Mouse (Mus musculus): Measurements from ENCODE around the gene Ddx39b.
"Not testable (repeated sequence)": the region's sequence is repeated elsewhere in the genome, so short reads cannot be mapped to it uniquely, and the experiment has no call there.

The Ddx39b gene

GRCm38 (mm10) chr17:35263523-35263883 lies 22.0 kb downstream of the Ddx39b start:
- DNase-seq, result no peak

DNA sequence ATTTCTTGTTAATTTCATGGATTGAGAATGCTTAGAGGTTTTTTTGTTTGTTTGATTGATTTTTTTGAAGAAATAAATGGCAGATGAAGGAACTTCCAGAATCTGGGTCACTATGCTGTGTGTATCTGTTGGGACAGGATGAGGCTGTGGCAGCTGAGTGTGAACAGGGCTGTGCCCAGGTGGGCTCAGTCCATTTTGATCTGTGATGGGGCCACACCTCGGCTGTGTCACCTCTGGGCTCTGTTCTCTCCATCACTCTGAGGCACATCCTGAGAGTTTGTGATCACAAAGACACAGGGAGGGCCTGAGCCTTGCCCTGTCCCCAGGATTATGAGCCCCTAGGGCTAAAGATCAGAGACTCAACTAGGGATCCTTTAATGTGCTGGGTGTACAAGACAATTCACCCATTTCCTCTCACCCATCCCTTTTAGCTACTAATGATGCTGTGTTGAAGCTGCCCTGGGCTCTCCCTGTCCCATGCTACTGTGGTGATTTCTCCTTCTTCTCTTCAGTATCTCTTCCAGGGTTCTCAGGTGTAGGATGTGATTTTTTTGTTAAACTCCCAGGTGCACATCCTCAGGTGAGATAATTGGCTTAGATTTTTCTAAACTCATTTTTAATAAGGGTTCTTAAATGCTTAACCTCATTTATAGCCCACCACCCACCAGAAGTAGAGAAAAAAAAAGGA lies 26.0 kb downstream of the Ddx39b start:
- DNase-seq, result no peak

- no peak for DNase-seq
Measured at GRCm38 (mm10) chr17:35269653-35270347, 28.3 kb downstream of the Ddx39b start.

- DNase-seq, result no peak
Measured at GRCm38 (mm10) chr17:35272249-35272648, 30.7 kb downstream of the Ddx39b start.

DNA sequence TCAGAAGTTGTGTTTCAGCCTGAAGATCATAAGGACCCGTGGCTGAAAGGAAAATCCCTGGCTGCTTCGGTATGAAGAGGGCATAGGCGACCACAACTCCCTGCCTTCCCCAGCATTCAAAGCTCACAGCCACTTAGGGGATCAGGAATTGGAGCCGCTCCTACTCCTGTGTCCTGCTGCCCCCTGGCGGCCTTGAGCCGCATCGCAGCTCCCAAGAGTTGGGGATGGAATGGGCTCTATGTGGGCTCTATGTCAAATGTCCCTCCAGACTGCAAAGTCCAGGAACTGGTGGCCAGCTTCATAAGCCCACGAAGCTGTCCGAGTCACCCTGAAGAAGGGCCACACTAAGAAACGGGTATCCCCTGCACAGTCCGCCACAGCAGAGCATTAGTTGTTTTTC lies 33.2 kb downstream of the Ddx39b start:
- DNase-seq, result peak; percentile 94

DNA sequence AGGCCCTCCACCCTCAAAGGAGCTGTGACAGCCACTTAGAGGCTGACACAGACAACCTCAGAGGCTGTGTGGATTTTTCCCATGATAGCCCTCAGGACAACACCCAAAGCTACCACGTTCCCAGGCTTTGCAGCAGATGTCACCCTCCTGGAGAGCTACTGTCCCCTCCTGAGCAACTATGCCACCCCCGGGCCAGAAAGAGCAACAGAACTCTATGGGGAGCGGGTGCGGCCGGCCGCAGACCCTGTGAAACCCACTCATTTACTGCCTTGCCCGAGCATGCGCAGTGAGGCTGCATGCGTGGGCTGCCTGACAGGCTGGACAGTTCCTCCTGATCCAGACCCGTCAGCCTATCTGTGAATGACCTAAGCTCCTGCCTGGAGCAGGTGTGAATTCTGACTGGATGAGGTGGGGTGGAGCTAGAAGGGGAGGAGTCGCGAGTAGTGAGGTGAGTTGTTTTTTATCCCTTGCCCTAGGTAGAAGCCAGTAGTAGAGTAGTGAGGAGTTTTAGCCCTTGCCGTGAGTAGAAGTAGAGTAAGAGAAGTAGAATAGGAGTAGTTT lies 34.8 kb downstream of the Ddx39b start:
- no peak for DNase-seq

GRCm38 (mm10) chr17:35278049-35278448 lies 36.5 kb downstream of the Ddx39b start:
- no peak for DNase-seq

DNA sequence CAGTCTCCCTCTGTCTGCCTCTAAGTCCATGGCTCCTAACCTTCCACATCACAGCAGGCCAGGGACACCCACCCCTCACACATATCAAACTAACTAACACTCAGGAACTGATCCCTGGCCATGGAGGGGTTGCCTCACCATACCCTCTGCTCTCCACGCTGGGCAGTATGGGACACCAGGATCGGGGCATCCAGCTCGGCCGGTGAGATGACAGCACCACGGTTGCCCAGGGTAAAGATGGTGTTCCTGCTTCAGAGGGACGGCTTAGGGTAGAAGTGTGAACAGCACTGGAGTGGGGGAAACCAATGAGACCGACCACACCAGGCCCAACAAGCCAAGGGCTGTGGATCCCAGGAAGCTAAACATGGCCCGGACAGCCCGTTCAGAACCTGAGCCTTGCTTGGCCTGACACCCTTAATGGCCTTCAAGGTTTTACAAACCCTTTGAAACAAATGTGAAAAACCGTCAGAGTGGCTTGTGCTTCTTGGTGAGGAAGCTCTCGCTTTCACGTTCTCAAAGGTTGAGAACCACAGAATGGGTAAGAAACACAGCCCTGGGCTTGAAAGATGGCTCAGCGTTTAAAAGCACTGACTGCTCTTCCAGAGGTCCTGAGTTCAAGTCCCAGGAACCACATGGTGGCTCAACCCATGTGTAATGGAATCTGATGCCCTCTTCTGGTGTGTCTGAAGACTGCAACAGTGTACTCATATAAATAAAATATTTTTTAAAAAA lies 37.6 kb downstream of the Ddx39b start:
- no peak for DNase-seq

DNA sequence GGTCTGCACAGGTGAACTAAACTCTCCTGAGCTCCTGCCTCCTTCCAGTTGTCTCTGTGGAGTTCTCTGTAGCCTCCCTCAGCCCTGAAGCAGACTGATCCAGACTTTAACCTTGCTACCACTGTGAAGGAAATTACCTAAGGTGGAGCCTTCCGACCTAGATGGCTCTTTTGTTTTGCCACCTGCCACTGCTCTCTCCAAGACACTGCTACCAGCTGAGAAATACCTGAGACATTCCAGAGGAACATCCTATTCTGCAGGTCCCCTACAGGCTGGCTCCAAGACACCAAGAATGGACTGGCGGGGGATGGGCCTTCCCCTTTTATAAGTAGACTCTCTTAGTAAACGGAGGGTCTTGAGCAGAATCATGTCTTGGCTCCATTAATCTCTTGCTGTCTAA lies 38.7 kb downstream of the Ddx39b start:
- no peak for DNase-seq

- no peak for DNase-seq
Measured at GRCm38 (mm10) chr17:35285431-35285830, 43.9 kb downstream of the Ddx39b start.

- DNase-seq, result peak; percentile 72
Measured at GRCm38 (mm10) chr17:35295796-35296195, 54.2 kb downstream of the Ddx39b start.

DNA sequence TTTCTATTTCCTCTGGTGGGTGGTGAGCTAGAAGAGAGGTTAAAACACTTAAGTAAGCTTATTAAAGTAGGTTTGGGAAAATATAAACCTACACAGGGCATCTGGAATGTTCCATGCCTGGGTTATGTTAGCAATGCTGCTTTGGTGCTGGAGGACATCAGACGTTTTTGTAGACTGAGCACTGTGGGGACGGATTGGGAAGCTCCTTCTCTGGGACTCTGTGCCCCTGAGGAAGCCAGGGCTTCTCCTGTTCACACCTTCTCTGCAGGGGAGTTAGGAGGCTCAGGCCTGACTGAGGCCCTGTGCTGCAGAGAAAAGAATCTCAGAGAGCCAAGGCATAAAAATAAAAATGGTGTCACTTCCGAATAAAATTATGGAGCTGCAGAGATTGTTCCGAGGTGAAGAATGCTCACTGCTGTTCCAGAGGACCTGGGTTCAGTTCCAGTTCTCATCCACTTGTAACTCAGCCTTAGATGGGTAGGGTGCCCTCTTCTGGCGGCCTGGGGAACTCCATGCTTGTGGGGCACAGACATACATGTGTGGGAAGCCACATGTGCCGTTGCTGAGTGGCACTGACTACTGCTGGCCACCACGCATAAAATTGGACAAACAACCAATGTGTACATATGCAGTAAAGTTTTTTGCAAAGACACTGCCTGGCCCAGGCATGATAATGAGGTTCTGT lies 58.9 kb downstream of the Ddx39b start:
- not testable (repeated sequence) for DNase-seq

DNA sequence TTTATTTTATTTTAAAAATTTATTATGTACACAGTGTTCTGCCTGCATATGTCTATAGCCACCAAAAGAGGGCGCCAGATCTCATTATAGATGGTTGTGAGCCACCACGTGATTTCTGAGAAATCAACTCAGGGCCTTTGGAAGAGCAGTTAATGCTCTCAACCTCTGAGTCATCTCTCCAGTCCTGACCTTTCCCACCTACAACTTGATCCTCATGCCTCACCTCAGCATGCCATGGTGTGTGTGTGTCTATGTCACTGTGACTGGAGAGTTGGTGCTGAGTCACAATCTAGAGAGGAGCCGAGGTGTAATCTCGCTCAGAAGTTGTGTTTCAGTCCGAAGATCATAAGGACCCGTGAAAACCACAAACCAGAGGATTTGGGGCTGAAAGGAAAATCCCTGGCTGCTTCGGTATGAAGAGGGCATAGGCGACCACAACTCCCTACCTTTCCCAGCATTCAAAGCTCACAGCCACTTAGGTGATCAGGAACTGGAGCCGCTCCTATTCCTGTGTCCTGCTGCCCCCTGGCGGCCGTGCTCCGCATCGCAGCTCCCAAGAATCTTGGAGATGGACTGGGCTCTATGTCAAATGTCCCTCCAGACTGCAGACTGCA lies 60.2 kb downstream of the Ddx39b start:
- peak; percentile 98 for DNase-seq

GRCm38 (mm10) chr17:35303271-35303670 lies 61.7 kb downstream of the Ddx39b start:
- no peak for DNase-seq
